Mouse (Mus musculus) small intestine, adult 2 months (tissue): Measurements from ENCODE around the gene Mmp24. TPM values are rescaled to one million over a fixed set of nuclear protein-coding genes. Genes with fewer than 3 reads are reported as not detected.

ENCODE experiments used
- H3K27ac ChIP-seq: fragments of 200-500 bp; 2 replicates; pipeline ENCODE4 v1.5.1; 2012; ENCODE audit warnings: low read depth, low read length, control low read depth, inconsistent platforms; ENCODE audit not compliant: insufficient read depth
- H3K27me3 ChIP-seq: fragments of 200-500 bp; 2 replicates; pipeline ENCODE4 v1.6.1; 2012; ENCODE audit warnings: mild to moderate bottlenecking, moderate library complexity, low read length, inconsistent platforms; ENCODE audit not compliant: control insufficient read depth, insufficient read depth
- H3K36me3 ChIP-seq: fragments of 200-500 bp; 2 replicates; pipeline ENCODE4 v1.6.1; 2012; ENCODE audit warnings: mild to moderate bottlenecking, low read length, control low read depth, inconsistent platforms; ENCODE audit not compliant: control insufficient read depth, insufficient read depth
- H3K4me1 ChIP-seq: fragments of 200-500 bp; 2 replicates; pipeline ENCODE4 v1.6.1; 2012; ENCODE audit warnings: low read length, inconsistent platforms, mixed read lengths; ENCODE audit not compliant: control insufficient read depth, insufficient read depth, insufficient read length
- H3K4me3 ChIP-seq: fragments of 200-500 bp; 2 replicates; pipeline ENCODE4 v1.5.1; 2012; ENCODE audit warnings: low read depth, mild to moderate bottlenecking, control low read depth, inconsistent platforms, low read length, moderate library complexity
- CTCF ChIP-seq: fragments of 200-500 bp; IDR thresholded peaks from 2 replicates; pipeline ENCODE4 v1.5.1; 2012; ENCODE audit warnings: low read depth, mild to moderate bottlenecking, control low read depth, inconsistent platforms, low read length, moderate library complexity, mixed read lengths; ENCODE audit not compliant: insufficient replicate concordance, insufficient read length; ENCODE audit errors: extremely low read depth
- POLR2A ChIP-seq: fragments of 200-500 bp; IDR thresholded peaks from 2 replicates; pipeline ENCODE4 v1.6.1; 2012; ENCODE audit warnings: low read depth, mild to moderate bottlenecking, control low read depth, inconsistent platforms, low read length, moderate library complexity
- WGBS: fragments of 180-500 bp; shearing (Covaris S2); methylation state at CpG from one replicate; pipeline ENCODE4 v1.1.7; 2018; 5-methylcytosine and 5-hydroxymethylcytosine counted together
- polyA plus RNA-seq: library from polyadenylated mRNA; depleted of rRNA; stranded (reverse); fragments of >200 nt; gene quantifications from 2 replicates; pipeline ENCODE4 v1.2.3, GENCODE M21; 2012

Gene Mmp24
- polyA plus RNA-seq, 1 experiment, result 2.4 TPM

GRCm38 (mm10) chr2:155834732-155835131 is 59.6 kb downstream of the Mmp24 start, which contains the start of gene Fam83c:
Fam83c (minus strand) TSS chr2:155834854.
- Histone ChIP-seq H3K4me3 (peak within 1 kb of the TSS; percentile 7; the same call in 1 of the 2 replicates), H3K4me1 (peaks cover 23% of the 10 kb centered on the region), H3K27ac (no peak within 1 kb of the TSS), H3K27me3 (no peaks in the 10 kb centered on the region), H3K36me3 (no peaks in the 10 kb centered on the region)
- 29% methylated on average over 9 of the region's 9 CpGs for WGBS
- no peak for TF ChIP-seq POLR2A
- TF ChIP-seq CTCF, result no peak

DNA sequence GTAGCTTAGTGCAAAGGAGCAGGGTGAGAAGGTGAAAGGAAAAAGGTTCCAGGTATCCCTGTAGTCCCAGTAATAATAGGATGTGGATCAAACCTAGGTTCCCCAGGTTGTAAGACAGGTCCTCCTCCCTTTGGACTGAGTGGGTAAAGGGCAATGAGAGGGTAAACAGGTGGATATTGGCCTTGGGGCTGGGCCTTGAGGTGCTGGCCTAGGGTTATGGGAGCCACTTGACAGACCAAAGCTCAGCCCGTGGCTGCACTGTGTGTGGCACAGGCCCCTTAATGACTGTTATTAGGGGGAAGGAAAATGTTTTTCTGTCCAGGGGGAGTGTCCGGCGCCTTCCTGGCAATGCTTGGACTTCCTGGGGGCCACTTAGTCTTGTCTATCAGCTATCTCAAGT is 62.8 kb downstream of the Mmp24 start:
- 19% methylated on average over 3 of the region's 3 CpGs for WGBS
- Histone ChIP-seq H3K4me1 (peaks cover 20% of the 10 kb centered on the region), H3K27ac (no peak overlapping the region), H3K36me3 (no peaks in the 10 kb centered on the region), H3K27me3 (no peaks in the 10 kb centered on the region), H3K4me3 (no peak overlapping the region)
- no peak for TF ChIP-seq CTCF

GRCm38 (mm10) chr2:155838961-155839360 is 63.8 kb downstream of the Mmp24 start:
- no peak for TF ChIP-seq CTCF
- TF ChIP-seq POLR2A, result no peak
- peaks cover 16% of the 10 kb centered on the region for H3K4me1 ChIP-seq
- 85% methylated on average over 4 of the region's 4 CpGs for WGBS

GRCm38 (mm10) chr2:155846930-155847329 is 71.8 kb downstream of the Mmp24 start:
- Histone ChIP-seq H3K27ac (no peak overlapping the region), H3K36me3 (peaks cover 42% of the 10 kb centered on the region), H3K4me3 (no peak overlapping the region), H3K27me3 (no peaks in the 10 kb centered on the region), H3K4me1 (no peaks in the 10 kb centered on the region)
- 81% methylated on average over 8 of the region's 8 CpGs for WGBS
- no peak for TF ChIP-seq CTCF
- no peak for TF ChIP-seq POLR2A

More at GRCm38 (mm10) chr2:155838961-155839360, 63.8 kb downstream of the Mmp24 start:
- H3K36me3 ChIP-seq, result no peaks in the 10 kb centered on the region
- H3K4me3 ChIP-seq, result no peak overlapping the region
- H3K27me3 ChIP-seq, result no peaks in the 10 kb centered on the region
- H3K27ac ChIP-seq, result no peak overlapping the region

DNA sequence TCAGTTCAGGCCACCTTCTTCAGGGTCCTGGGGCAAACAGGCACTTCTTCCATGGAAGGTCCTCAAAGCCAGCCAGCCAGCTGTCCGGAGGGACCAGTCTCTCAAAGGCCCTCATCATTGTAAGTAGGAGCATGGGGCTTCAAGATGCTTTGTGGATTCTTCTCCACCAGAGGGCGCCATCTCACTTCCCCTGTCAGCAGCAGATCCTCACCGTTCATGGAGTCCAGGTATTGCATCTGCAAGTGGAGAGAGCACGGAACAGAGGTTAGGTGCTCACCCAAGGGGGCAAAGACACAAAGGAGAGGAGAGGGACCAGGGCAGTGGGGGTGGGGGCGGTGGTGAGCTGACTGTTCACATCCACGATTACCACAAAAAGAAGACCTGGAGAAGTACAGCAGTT is 73.1 kb downstream of the Mmp24 start:
- 31% methylated on average over 6 of the region's 6 CpGs for WGBS
- H3K36me3 ChIP-seq, result peaks cover 45% of the 10 kb centered on the region

DNA sequence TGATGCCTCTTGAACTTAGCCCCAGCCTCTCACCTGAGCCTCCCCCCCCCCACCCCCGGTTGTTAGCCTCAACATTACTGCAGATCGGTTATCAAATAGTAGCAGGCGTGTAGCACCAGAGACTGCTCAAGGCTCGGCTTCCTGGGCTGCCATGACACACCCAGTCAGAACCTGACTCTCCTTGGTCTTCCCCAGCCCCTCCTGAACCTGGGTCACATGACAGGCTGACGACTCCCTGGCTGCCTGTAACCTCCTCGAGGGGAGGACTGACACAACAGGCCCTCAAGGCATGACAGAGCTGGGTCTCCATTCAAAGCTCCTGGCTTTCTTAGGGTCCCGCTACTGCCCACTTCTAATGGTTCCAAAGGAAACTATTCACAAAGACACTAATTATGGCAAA is 74.3 kb downstream of the Mmp24 start:
- Histone ChIP-seq H3K36me3 (peaks cover 50% of the 10 kb centered on the region), H3K27ac (no peak overlapping the region), H3K27me3 (no peaks in the 10 kb centered on the region), H3K4me3 (no peak overlapping the region), H3K4me1 (no peaks in the 10 kb centered on the region)
- no peak for TF ChIP-seq POLR2A
- TF ChIP-seq CTCF, result no peak
- WGBS, result 45% methylated on average over 7 of the region's 7 CpGs

More for the DNA sequence above, 73.1 kb downstream of the Mmp24 start:
- Histone ChIP-seq H3K4me3 (no peak overlapping the region), H3K27me3 (no peaks in the 10 kb centered on the region), H3K27ac (no peak overlapping the region), H3K4me1 (no peaks in the 10 kb centered on the region)
- TF ChIP-seq CTCF (peak; percentile 89; the same call in 1 of the 2 replicates), POLR2A (no peak)

GRCm38 (mm10) chr2:155850120-155850519 is 75.0 kb downstream of the Mmp24 start:
- TF ChIP-seq POLR2A (no peak), CTCF (no peak)
- H3K4me3 ChIP-seq, result no peak overlapping the region

More at GRCm38 (mm10) chr2:155850120-155850519, 75.0 kb downstream of the Mmp24 start:
- Histone ChIP-seq H3K4me1 (no peaks in the 10 kb centered on the region), H3K27ac (no peak overlapping the region), H3K27me3 (no peaks in the 10 kb centered on the region), H3K36me3 (peaks cover 49% of the 10 kb centered on the region)
- 87% methylated on average over 7 of the region's 7 CpGs for WGBS
